Mouse (Mus musculus): Measurements from ENCODE around the gene Zpld1.

Zpld1 gene

GRCm38 (mm10) chr16:55297886-55298285 lies at the start of gene Zpld1:
Zpld1 (minus strand) TSS chr16:55297986.
- no peak for DNase-seq

- no peak for DNase-seq
Measured at GRCm38 (mm10) chr16:55345644-55346043, 47.9 kb upstream of the Zpld1 start.

- DNase-seq: no peak
Measured at GRCm38 (mm10) chr16:55321542-55322514, 24.0 kb upstream of the Zpld1 start.

GRCm38 (mm10) chr16:55316996-55317395 lies 19.2 kb upstream of the Zpld1 start:
- DNase-seq: no peak

GRCm38 (mm10) chr16:55312106-55312505 lies 14.3 kb upstream of the Zpld1 start:
- no peak for DNase-seq

- DNase-seq: no peak
Measured at GRCm38 (mm10) chr16:55282696-55283095, 15.1 kb downstream of the Zpld1 start.

- DNase-seq: no peak
Measured at GRCm38 (mm10) chr16:55277447-55277846, 20.3 kb downstream of the Zpld1 start.

- no peak for DNase-seq
Measured at GRCm38 (mm10) chr16:55265281-55265680, 32.5 kb downstream of the Zpld1 start.

GRCm38 (mm10) chr16:55260862-55261574 lies 36.8 kb downstream of the Zpld1 start:
- DNase-seq: no peak

GRCm38 (mm10) chr16:55259719-55260118 lies 38.1 kb downstream of the Zpld1 start:
- no peak for DNase-seq

- DNase-seq: no peak
Measured at GRCm38 (mm10) chr16:55240996-55241395, 56.8 kb downstream of the Zpld1 start.

GRCm38 (mm10) chr16:55228995-55229622 lies 68.7 kb downstream of the Zpld1 start:
- no peak for DNase-seq

GRCm38 (mm10) chr16:55203945-55204344 lies 93.8 kb downstream of the Zpld1 start:
- DNase-seq: no peak

GRCm38 (mm10) chr16:55190397-55190796 lies 107.4 kb downstream of the Zpld1 start:
- DNase-seq: no peak

GRCm38 (mm10) chr16:55185370-55185769 lies 112.4 kb downstream of the Zpld1 start:
- DNase-seq: no peak
